20 mouse cellular contexts compared by ENCODE assay signal in genomic region chr6:61247842-61248472, GRCm38 (mm10).
DNase-seq lines count a peak whose midpoint lies in the region; ATAC-seq lines count a peak whose summit lies in the region.
"Had no signal": no experiment of that assay in that cellular context is flagged by ENCODE, and none has a peak within 500 bp of the region (broad histone marks: within the 10 kb centered on the region; RNA-seq: fewer than 3 reads in every experiment).

No protein-coding gene starts in this region.

- no peaks in the 10 kb centered on the region for H3K4me1 ChIP-seq in forebrain, embryonic 12.5 days
- H3K4me1 ChIP-seq in forebrain, embryonic 11.5 days (replicated peaks; ENCODE audit: control insufficient read depth, insufficient read depth, low read length): no peaks in the 10 kb centered on the region
- peaks cover 10% of the 10 kb centered on the region for H3K4me1 ChIP-seq in hindbrain, embryonic 13.5 days (replicated peaks)
- H3K4me1 ChIP-seq in hindbrain, embryonic 10.5 days (replicated peaks): no peaks in the 10 kb centered on the region
- H3K4me1 ChIP-seq in neural tube, embryonic 14.5 days (ENCODE audit: control insufficient read depth, insufficient read depth, low read length): no peaks in the 10 kb centered on the region
- H3K4me1 ChIP-seq: embryonic facial prominence, embryonic 10.5 days; heart, embryonic 15.5 days had no signal

- no peak for DNase-seq in forebrain, embryonic 11.5 days (ENCODE audit: low spot score)
- DNase-seq in hindbrain, embryonic 10.5 days (ENCODE audit: low spot score): no peak
- no peak for DNase-seq in neural tube, embryonic 10.5 days (ENCODE audit: extremely low spot score, low spot score)
- no peak for DNase-seq in left cerebral cortex, adult 8-10 months (ENCODE audit: low spot score in 2 of 2)
- DNase-seq: adrenal gland, postnatal 25 days; B cell, adult 2 months; cerebellum, adult 2 months; gastrocnemius, postnatal 14 days; heart, adult 2 months; heart, postnatal 14 days; kidney, adult 11 months; kidney, adult 9 months had no signal

- H3K4me2 ChIP-seq in forebrain, embryonic 12.5 days: no peak overlapping the region
- H3K4me2 ChIP-seq in forebrain, embryonic 11.5 days (ENCODE audit: low read depth, low read length, severe bottlenecking): no peak overlapping the region
- H3K4me2 ChIP-seq in hindbrain, embryonic 13.5 days: no peak overlapping the region
- H3K4me2 ChIP-seq in neural tube, embryonic 14.5 days (ENCODE audit: low read depth, low read length): no peak overlapping the region
- H3K4me2 ChIP-seq: heart, embryonic 11.5 days; heart, embryonic 15.5 days had no signal

- no peak overlapping the region for H3K27ac ChIP-seq in forebrain, embryonic 12.5 days
- no peak overlapping the region for H3K27ac ChIP-seq in forebrain, embryonic 11.5 days (ENCODE audit: low read depth, low read length)
- peak overlapping the region; percentile 64 for H3K27ac ChIP-seq in hindbrain, embryonic 13.5 days
- no peak overlapping the region for H3K27ac ChIP-seq in hindbrain, embryonic 10.5 days
- no peak overlapping the region for H3K27ac ChIP-seq in neural tube, embryonic 14.5 days (ENCODE audit: low read depth, low read length)
- H3K27ac ChIP-seq: embryonic facial prominence, embryonic 10.5 days; heart, adult 2 months; heart, embryonic 15.5 days had no signal

- no peak overlapping the region for H3K4me3 ChIP-seq in forebrain, embryonic 12.5 days (replicated peaks)
- no peak overlapping the region for H3K4me3 ChIP-seq in forebrain, embryonic 11.5 days (ENCODE audit: low read depth, low read length)
- H3K4me3 ChIP-seq in hindbrain, embryonic 13.5 days: no peak overlapping the region
- no peak overlapping the region for H3K4me3 ChIP-seq in hindbrain, embryonic 10.5 days
- H3K4me3 ChIP-seq in neural tube, embryonic 14.5 days (ENCODE audit: low read depth, low read length): no peak overlapping the region
- H3K4me3 ChIP-seq: embryonic facial prominence, embryonic 10.5 days; heart, adult 2 months; heart, embryonic 15.5 days had no signal

- H3K9me3 ChIP-seq in forebrain, embryonic 12.5 days: no peaks in the 10 kb centered on the region
- no peaks in the 10 kb centered on the region for H3K9me3 ChIP-seq in forebrain, embryonic 11.5 days (ENCODE audit: control insufficient read depth, low read length)
- H3K9me3 ChIP-seq in hindbrain, embryonic 13.5 days: no peaks in the 10 kb centered on the region
- H3K9me3 ChIP-seq in hindbrain, embryonic 10.5 days: no peaks in the 10 kb centered on the region
- no peaks in the 10 kb centered on the region for H3K9me3 ChIP-seq in neural tube, embryonic 14.5 days (ENCODE audit: control insufficient read depth, low read length)
- H3K9me3 ChIP-seq: embryonic facial prominence, embryonic 10.5 days; G1E; heart, embryonic 15.5 days had no signal

- ATAC-seq in forebrain, embryonic 12.5 days (ENCODE audit: low FRiP score): peak; percentile 17; the same call in 1 of the 2 replicates
- no peak for ATAC-seq in forebrain, embryonic 11.5 days (replicated peaks; ENCODE audit: low FRiP score)
- peak; percentile 41; the same call in 1 of the 2 replicates for ATAC-seq in hindbrain, embryonic 13.5 days (ENCODE audit: low FRiP score)
- peak; percentile 13; the same call in 1 of the 2 replicates for ATAC-seq in neural tube, embryonic 14.5 days (ENCODE audit: low read depth)
- ATAC-seq: CD4-positive, CD25-positive, alpha-beta regulatory T cell, adult 4 months had no signal

- WGBS in forebrain, embryonic 12.5 days: 77% methylated on average over 4 of the region's 4 CpGs
- 85% methylated on average over 4 of the region's 4 CpGs for WGBS in forebrain, embryonic 11.5 days
- 68% methylated on average over 4 of the region's 4 CpGs for WGBS in hindbrain, embryonic 13.5 days
- WGBS in hindbrain, embryonic 10.5 days: 82% methylated on average over 4 of the region's 4 CpGs
- WGBS in neural tube, embryonic 14.5 days: 72% methylated on average over 4 of the region's 4 CpGs

- H3K36me3 ChIP-seq in forebrain, embryonic 12.5 days (replicated peaks): no peaks in the 10 kb centered on the region
- no peaks in the 10 kb centered on the region for H3K36me3 ChIP-seq in forebrain, embryonic 11.5 days (ENCODE audit: control insufficient read depth, insufficient read depth, low read length)
- H3K36me3 ChIP-seq in hindbrain, embryonic 13.5 days: no peaks in the 10 kb centered on the region
- H3K36me3 ChIP-seq in hindbrain, embryonic 10.5 days: no peaks in the 10 kb centered on the region
- no peaks in the 10 kb centered on the region for H3K36me3 ChIP-seq in neural tube, embryonic 14.5 days (ENCODE audit: control insufficient read depth, insufficient read depth, low read length)
- H3K36me3 ChIP-seq: embryonic facial prominence, embryonic 10.5 days; G1E; heart, embryonic 15.5 days had no signal

- no peak overlapping the region for H3K9ac ChIP-seq in forebrain, embryonic 12.5 days
- no peak overlapping the region for H3K9ac ChIP-seq in forebrain, embryonic 11.5 days (ENCODE audit: low read length)
- H3K9ac ChIP-seq in hindbrain, embryonic 13.5 days: no peak overlapping the region
- no peak overlapping the region for H3K9ac ChIP-seq in neural tube, embryonic 14.5 days (replicated peaks; ENCODE audit: low read depth, low read length)
- H3K9ac ChIP-seq: heart, embryonic 15.5 days had no signal

- H3K27me3 ChIP-seq in forebrain, embryonic 12.5 days: no peaks in the 10 kb centered on the region
- H3K27me3 ChIP-seq in forebrain, embryonic 11.5 days (ENCODE audit: control insufficient read depth, insufficient read depth, low read length): no peaks in the 10 kb centered on the region
- H3K27me3 ChIP-seq in hindbrain, embryonic 13.5 days: no peaks in the 10 kb centered on the region
- H3K27me3 ChIP-seq in hindbrain, embryonic 10.5 days (ENCODE audit: insufficient read depth, poor library complexity, severe bottlenecking): no peaks in the 10 kb centered on the region
- H3K27me3 ChIP-seq in neural tube, embryonic 14.5 days (ENCODE audit: control insufficient read depth, insufficient read depth, low read length): no peaks in the 10 kb centered on the region
- H3K27me3 ChIP-seq: heart, embryonic 15.5 days had no signal
